Mouse (Mus musculus) cortical plate, adult 2 months (tissue): ENCODE measurements around the gene Smim11. TPM values are rescaled to one million over a fixed set of nuclear protein-coding genes. Genes with fewer than 3 reads are reported as not detected.

Experiments
- H3K27ac ChIP-seq: fragments of 200-500 bp; 2 replicates; pipeline ENCODE4 v1.5.1; 2012; ENCODE audit warnings: low read length, control low read depth, inconsistent platforms; ENCODE audit not compliant: insufficient read depth
- H3K4me1 ChIP-seq: fragments of 200-500 bp; 2 replicates; pipeline ENCODE4 v1.6.1; 2011; ENCODE audit warnings: low read length; ENCODE audit not compliant: control insufficient read depth, insufficient read depth
- H3K4me3 ChIP-seq: fragments of 200-500 bp; 2 replicates; pipeline ENCODE4 v1.5.1; 2011; ENCODE audit warnings: mild to moderate bottlenecking, low read length, control low read depth; ENCODE audit not compliant: insufficient read depth
- CTCF ChIP-seq: fragments of 200-500 bp; IDR thresholded peaks from 2 replicates; pipeline ENCODE4 v1.5.1; 2011; ENCODE audit warnings: mild to moderate bottlenecking, control low read depth, low read length; ENCODE audit not compliant: insufficient read depth; ENCODE audit errors: extremely low read depth
- POLR2A ChIP-seq: fragments of 200-500 bp; IDR thresholded peaks from 2 replicates; pipeline ENCODE4 v1.6.1; 2011; ENCODE audit warnings: mild to moderate bottlenecking, low read length, control low read depth; ENCODE audit not compliant: insufficient read depth; ENCODE audit errors: extremely low read depth
- polyA plus RNA-seq: library from polyadenylated mRNA; depleted of rRNA; stranded (reverse); fragments of >200 nt; gene quantifications from 2 replicates; pipeline ENCODE4 v1.2.3, GENCODE M21; 2012

Smim11 gene
- polyA plus RNA-seq, 1 experiment: 30.2 TPM

DNA sequence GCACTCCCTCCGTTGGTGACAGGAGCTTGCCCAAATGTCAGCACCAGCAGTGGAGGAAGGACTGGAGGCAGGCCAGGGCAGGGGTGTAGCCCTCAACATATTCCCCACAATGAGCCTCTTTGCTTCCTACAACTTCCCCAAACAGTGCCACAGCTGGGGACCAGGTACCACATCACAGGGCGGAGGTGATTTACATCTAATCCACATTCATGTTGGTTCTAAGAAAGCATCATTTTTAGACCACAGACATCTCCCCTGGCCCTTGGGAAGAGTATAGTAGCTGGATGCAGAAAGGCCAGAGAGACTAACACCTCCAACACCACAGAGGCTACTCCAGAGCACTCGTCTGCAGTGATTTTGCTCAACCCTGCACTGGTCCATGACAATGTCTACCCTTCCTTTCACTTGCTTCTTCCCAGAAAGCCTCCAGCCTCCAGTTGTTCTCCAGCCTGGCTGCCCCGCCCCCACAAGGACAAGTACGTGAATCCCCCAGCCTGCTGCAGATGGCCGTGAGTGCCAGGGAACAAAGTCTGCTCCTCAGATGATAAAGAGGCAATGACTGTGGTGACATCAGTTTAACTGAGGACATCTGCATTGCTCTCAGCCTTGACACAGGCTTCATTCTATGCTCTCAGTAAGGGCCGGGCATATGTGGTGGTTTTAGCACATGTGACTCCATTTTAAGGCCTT, 15.1 kb downstream of the Smim11 start:
- TF ChIP-seq CTCF (no peak), POLR2A (no peak)
- no peak overlapping the region for H3K27ac ChIP-seq
- H3K4me3 ChIP-seq: no peak overlapping the region
- peaks cover 2% of the 10 kb centered on the region; the same call in 1 of the 2 replicates for H3K4me1 ChIP-seq

DNA sequence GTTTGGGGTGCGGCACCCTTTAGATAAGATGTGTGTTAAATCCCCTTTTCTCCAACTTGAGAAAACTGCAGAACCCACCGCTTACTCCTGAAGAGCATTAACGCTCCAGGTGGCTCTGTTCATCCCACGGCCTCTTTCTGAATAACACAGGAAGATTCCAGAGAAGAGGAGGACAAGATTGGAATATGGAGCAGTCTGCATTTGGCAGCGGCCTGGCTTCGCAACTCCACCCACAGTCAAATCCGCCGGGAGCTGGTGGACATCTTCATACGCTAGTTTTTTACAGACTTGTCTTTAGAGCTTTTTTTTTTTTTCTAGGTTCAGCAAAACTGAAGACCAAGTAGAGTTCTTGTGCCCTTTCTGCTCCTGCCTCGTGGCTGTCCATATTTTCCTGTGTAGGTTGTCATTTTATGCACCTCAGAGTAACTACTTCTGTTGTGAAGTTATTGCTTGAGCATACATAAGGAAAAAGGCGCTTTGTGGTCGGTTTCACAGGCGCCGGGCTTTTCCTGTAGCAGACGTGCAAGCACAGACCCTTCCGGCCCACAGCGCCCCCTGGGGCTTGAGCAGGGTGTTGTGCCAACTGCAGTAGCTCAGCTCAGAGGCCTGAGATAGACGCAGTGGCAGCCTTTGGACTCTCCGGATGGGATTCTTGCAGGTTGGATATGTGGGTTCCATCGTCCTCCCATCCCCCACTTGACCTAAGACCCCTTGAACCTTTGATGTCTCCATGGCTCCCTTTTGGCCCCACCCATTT, 18.4 kb downstream of the Smim11 start:
- peak; percentile 31; the same call in 1 of the 2 replicates for TF ChIP-seq CTCF
- no peak for TF ChIP-seq POLR2A
- no peak overlapping the region for H3K4me3 ChIP-seq
- H3K27ac ChIP-seq: no peak overlapping the region
- H3K4me1 ChIP-seq: peaks cover 2% of the 10 kb centered on the region; the same call in 1 of the 2 replicates

DNA sequence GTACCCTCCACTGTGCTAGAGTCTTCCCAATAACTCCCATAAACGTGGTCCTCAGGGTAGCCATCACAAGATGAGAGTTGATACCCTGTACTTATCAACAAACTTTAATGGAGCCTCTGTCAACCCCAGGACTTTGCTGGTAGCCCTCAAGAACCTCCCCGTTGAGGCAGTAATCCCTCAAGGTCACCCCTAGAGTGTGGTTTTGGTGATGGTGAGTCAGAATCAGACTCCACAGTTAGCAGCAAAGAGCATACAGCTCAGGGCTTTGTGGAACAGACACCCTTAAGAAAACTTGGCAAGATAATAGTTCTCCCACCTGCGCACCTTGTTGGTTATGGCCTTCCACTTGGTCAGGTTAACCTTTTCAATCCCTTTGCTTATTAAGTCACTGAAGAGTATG, 19.3 kb downstream of the Smim11 start:
- H3K27ac ChIP-seq: no peak overlapping the region
- TF ChIP-seq CTCF (no peak), POLR2A (no peak)
- peaks cover 2% of the 10 kb centered on the region; the same call in 1 of the 2 replicates for H3K4me1 ChIP-seq
- H3K4me3 ChIP-seq: no peak overlapping the region

DNA sequence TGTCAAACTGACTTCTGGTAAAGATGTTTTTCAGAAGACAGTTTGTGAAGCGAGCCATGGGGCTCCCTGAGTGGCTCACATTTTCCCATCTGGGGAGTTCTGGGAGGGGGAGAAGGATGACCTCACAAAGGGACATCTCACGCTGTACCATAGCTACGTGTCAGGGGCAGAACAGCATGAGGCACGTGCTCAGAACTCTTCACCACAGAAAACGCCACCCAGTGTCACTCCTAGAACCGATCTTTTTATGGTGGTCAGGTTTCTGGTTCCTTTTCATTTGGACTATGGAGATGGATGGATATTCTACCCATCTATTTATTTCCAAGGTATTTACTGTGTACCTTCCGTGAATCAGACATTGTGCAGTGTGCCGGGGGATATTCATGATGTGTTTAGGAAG, 20.3 kb downstream of the Smim11 start, which contains the start of gene Fam243:
Gene Fam243, minus strand, starts transcription at position 101 of the 400 bp plus-strand sequence.
- TF ChIP-seq CTCF (no peak), POLR2A (no peak)
- Histone ChIP-seq H3K4me3 (no peak within 1 kb of the TSS), H3K27ac (no peak within 1 kb of the TSS), H3K4me1 (peaks cover 2% of the 10 kb centered on the region; the same call in 1 of the 2 replicates)

DNA sequence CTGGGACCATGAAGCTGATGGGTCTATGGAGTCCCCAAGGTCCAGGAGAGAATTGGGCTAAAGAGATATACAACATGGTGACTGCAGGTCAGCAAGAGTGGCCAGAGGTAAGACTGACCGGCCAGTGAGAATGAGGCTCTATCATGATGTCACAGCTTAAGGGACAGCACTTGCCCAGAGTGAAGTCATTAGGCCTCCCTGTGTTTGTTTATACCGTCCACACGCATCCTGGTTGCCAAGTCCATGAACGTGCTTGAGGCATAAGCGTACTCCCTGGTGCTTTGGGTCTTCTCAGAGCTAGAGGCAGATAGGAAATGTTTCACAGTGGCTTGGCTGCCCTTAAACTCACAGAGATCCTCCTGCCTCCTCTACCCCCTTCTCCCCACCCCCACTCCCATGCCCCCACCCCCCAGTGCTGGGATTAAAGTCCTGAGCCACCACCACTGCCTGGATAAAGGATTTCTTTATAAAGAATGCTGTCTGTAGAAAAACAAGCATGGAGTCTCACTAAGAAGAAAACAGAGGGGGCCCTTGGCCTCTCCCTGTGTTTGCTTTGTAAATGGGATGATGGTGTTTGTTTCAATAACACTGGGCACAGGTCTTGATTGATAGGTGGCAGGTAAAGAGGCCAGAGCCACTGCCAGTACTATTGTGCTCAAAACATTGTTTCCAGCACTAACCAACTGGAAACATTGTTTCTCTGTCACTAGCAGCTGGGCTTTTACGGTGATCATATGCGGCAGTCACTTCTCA, 23.4 kb downstream of the Smim11 start:
- Histone ChIP-seq H3K4me3 (no peak overlapping the region), H3K27ac (no peak overlapping the region), H3K4me1 (no peaks in the 10 kb centered on the region)
- no peak for TF ChIP-seq POLR2A
- no peak for TF ChIP-seq CTCF

DNA sequence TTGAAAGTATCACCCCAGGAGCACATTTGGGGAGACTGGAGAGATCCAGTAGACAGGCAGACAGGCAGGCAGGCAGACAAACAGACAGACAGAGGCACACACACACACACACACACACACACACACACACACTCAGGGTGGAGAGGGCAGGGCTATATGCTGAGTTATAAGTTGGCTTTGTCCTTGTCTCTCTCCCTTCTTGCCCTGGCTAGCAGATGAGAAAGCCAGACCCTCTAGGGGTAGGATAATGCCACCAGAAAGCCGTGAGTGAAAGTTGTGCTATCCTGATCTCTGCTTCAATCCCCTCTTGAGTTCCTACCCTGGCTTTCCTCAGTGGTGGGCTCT, 23.9 kb downstream of the Smim11 start:
- Histone ChIP-seq H3K4me1 (no peaks in the 10 kb centered on the region), H3K27ac (no peak overlapping the region), H3K4me3 (no peak overlapping the region)
- no peak for TF ChIP-seq POLR2A
- TF ChIP-seq CTCF: no peak

DNA sequence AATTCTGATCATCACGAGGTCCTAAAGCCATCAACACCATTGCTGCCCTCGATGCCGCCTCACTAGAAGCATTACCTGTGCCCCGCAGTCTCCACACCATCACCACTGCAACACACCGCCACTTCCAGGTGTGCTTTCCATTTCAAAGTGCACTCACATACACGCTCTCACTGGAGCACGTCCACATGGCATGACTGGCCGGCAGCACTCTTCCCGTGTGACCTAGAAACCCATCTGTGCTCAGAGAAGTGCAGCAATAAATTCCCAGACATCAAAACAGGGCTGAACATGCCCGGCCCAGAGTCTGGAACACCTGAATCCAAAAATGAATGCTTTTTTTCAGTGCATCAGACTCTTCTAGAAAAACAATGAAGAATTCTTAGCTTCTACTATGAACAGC, 26.8 kb downstream of the Smim11 start:
- no peaks in the 10 kb centered on the region for H3K4me1 ChIP-seq
- TF ChIP-seq CTCF (no peak), POLR2A (no peak)
- H3K4me3 ChIP-seq: no peak overlapping the region
- no peak overlapping the region for H3K27ac ChIP-seq

DNA sequence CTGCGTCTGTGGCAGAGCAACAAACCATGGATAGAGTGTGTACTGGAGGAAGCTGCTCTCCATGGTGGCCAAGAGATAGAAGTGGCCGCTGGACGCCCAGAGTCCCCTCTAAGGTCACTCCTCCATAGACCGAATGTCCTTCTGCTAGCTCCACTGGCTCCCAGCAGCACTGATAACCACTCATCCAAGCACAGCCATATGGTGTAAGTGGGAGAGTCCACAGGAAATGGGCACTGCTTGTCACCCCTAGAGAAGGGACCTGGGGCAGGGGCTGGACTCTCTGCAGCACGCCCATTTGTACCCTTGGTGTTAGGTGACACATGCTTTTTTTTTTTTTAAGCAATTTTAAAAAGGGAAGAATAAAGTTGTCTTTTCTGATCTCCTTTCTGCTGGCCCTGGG, 29.9 kb downstream of the Smim11 start:
- Histone ChIP-seq H3K4me3 (no peak overlapping the region), H3K4me1 (no peaks in the 10 kb centered on the region), H3K27ac (no peak overlapping the region)
- TF ChIP-seq POLR2A (no peak), CTCF (no peak)

DNA sequence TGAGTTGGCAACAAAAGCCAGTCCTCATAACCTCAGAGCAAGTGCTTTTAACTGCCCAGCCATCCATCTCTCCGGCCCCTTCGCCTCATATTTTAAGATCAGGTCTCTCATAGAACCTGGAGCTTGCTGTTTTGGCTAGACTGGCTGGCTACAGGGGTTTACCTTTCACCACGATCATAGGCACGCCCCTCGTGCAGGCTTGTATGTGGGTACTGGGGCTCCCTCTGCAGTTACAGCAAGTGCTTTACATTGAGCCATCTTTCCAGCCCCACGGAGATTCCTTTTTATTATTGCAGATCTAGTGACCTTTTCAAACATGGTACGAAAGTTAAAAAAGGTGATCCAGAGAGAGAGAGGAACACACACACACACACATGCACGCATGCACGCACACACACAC, 33.5 kb downstream of the Smim11 start:
- Histone ChIP-seq H3K27ac (no peak overlapping the region), H3K4me3 (no peak overlapping the region), H3K4me1 (no peaks in the 10 kb centered on the region)
- 0 out of 2 replicates have a peak, but pooled peaks have one; percentile 25 for TF ChIP-seq CTCF
- TF ChIP-seq POLR2A: no peak
